Mouse (Mus musculus): ENCODE results near the gene Acbd6.

DNA sequence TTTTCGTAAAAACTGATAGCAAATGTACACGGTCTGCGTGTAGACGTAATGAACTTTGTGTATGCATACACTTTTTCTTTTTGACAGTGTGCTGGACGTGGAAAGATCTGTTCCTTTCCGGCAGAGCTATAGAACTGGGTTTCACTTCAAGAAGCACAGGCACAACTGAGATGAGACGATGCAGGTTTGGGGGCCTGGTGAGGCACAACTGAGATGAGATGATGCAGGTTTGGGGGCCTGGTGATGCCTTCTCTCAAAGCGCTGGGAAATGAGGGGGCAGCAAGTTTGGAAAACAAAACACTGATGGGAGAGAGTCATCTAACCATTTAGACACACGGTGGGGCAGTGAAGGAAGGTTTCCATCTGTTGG lies 293 bp upstream of the Acbd6 start:
- TF ChIP-seq CTCF (IDR thresholded peaks at IDR 0.05; ENCODE audit: control insufficient read depth, insufficient read depth, low read length): no peak
- TF ChIP-seq POLR2A (IDR thresholded peaks at IDR 0.05; ENCODE audit: borderline replicate concordance, control insufficient read depth, low read depth, low read length): no peak
